Mouse (Mus musculus) MEL (cell line): ENCODE measurements around the gene Ywhah.

Experiments
- CTCF ChIP-seq, 3 experiments: IDR thresholded peaks in 2 of 3; conservative IDR thresholded peaks in 1 of 3; 2 replicates each; pipeline ENCODE4 v1.5.1; 2011 to 2012; ENCODE audit warnings: low read length in 3 of 3, low read depth in 2 of 3, mild to moderate bottlenecking in 2 of 3, improper control_type of control experiment in 1 of 3, inconsistent platforms in 1 of 3, mixed read lengths in 1 of 3, moderate library complexity in 1 of 3; ENCODE audit not compliant: control insufficient read depth in 1 of 3, insufficient read depth in 1 of 3, poor library complexity in 1 of 3, severe bottlenecking in 1 of 3
- POLR2A ChIP-seq, 2 experiments: IDR thresholded peaks; 2 replicates each; pipeline ENCODE4 v1.6.1; 2011 to 2012; ENCODE audit warnings: low read length in 2 of 2, mild to moderate bottlenecking in 2 of 2, control low read depth in 1 of 2, improper control_type of control experiment in 1 of 2, low read depth in 1 of 2, moderate library complexity in 1 of 2; ENCODE audit not compliant: control insufficient read depth in 1 of 2, insufficient read depth in 1 of 2, poor library complexity in 1 of 2
- TAL1 ChIP-seq: IDR thresholded peaks from 2 replicates; pipeline ENCODE4 v1.6.1; 2012; ENCODE audit warnings: mild to moderate bottlenecking, inconsistent platforms, low read length, moderate library complexity, mixed read lengths
- TCF12 ChIP-seq: IDR thresholded peaks from 2 replicates; pipeline ENCODE4 v1.6.1; 2014; ENCODE audit warnings: low read depth, mild to moderate bottlenecking, inconsistent platforms, low read length, improper control_type of control experiment, moderate library complexity

GRCm38 (mm10) chr5:33023337-33023736 is 4.7 kb downstream of the Ywhah start:
- TF ChIP-seq TAL1 (0 out of 2 replicates have a peak, but pooled peaks have one; percentile 5), POLR2A (IDR thresholded peaks at IDR 0.05; ENCODE audit: control insufficient read depth in 1 of 2, insufficient read depth in 1 of 2, low read depth in 1 of 2, low read length in 2 of 2, poor library complexity in 1 of 2) (no peak), CTCF (IDR thresholded peaks at IDR 0.05 in 2 of 3, conservative IDR thresholded peaks at IDR 0.05 in 1 of 3; ENCODE audit: control insufficient read depth in 1 of 3, insufficient read depth in 1 of 3, low read depth in 2 of 3, low read length in 3 of 3, poor library complexity in 1 of 3, severe bottlenecking in 1 of 3) (no peak), TCF12 (no peak)
